Mouse (Mus musculus): Measurements from ENCODE around the gene Gm20388. TPM values are rescaled to one million over a fixed set of nuclear protein-coding genes. Genes with fewer than 3 reads are reported as not detected.
A peak's percentile ranks its signal among the peaks of the same experiment; 100 is the strongest.

The Gm20388 gene
- polyA plus RNA-seq, 1 experiment from 2014 or later = not detected

- Histone ChIP-seq H3K4me2 (no peak overlapping the region), H3K27ac (ENCODE audit: low read depth, low read length) (no peak overlapping the region), H3K4me3 (ENCODE audit: low read depth, low read length) (no peak overlapping the region), H3K27me3 (ENCODE audit: control insufficient read depth, insufficient read depth, low read length) (no peaks in the 10 kb centered on the region), H3K9me3 (ENCODE audit: control insufficient read depth, low read length) (no peaks in the 10 kb centered on the region), H3K4me1 (ENCODE audit: control insufficient read depth, insufficient read depth, low read length) (peaks cover 20% of the 10 kb centered on the region), H3K9ac (ENCODE audit: low read length) (no peak overlapping the region), H3K36me3 (ENCODE audit: control insufficient read depth, insufficient read depth, low read length) (no peaks in the 10 kb centered on the region)
- DNase-seq (ENCODE audit: low spot score, missing footprints) (no peak), ATAC-seq (ENCODE audit: low FRiP score) (no peak)
- 41% methylated on average over 4 of the region's 4 CpGs for WGBS
These were observed 2057.3 kb downstream of the Gm20388 start for GRCm38 (mm10) chr8:121967977-121968376.

GRCm38 (mm10) chr8:121968542-121968941 is 2057.9 kb downstream of the Gm20388 start:
- Histone ChIP-seq H3K36me3 (ENCODE audit: control insufficient read depth, insufficient read depth, low read length) (no peaks in the 10 kb centered on the region), H3K4me3 (ENCODE audit: low read depth, low read length) (no peak overlapping the region), H3K27me3 (ENCODE audit: control insufficient read depth, insufficient read depth, low read length) (no peaks in the 10 kb centered on the region), H3K4me2 (no peak overlapping the region), H3K27ac (ENCODE audit: low read depth, low read length) (no peak overlapping the region), H3K4me1 (ENCODE audit: control insufficient read depth, insufficient read depth, low read length) (peaks cover 20% of the 10 kb centered on the region), H3K9me3 (ENCODE audit: control insufficient read depth, low read length) (no peaks in the 10 kb centered on the region), H3K9ac (ENCODE audit: low read length) (no peak overlapping the region)
- DNase-seq (ENCODE audit: low spot score, missing footprints) (no peak), ATAC-seq (ENCODE audit: low FRiP score) (no peak)
- WGBS = 91% methylated on average over 4 of the region's 4 CpGs

- no peak for ATAC-seq (ENCODE audit: low FRiP score)
- H3K27ac ChIP-seq (ENCODE audit: low read depth, low read length) = no peak overlapping the region
- H3K9me3 ChIP-seq (ENCODE audit: control insufficient read depth, low read length) = no peaks in the 10 kb centered on the region
- H3K4me3 ChIP-seq (ENCODE audit: low read depth, low read length) = no peak overlapping the region
- H3K4me1 ChIP-seq (ENCODE audit: control insufficient read depth, insufficient read depth, low read length) = peaks cover 20% of the 10 kb centered on the region
- H3K9ac ChIP-seq (ENCODE audit: low read length) = no peak overlapping the region
- WGBS = 88% methylated on average over 8 of the region's 8 CpGs
- no peak overlapping the region for H3K4me2 ChIP-seq
- no peaks in the 10 kb centered on the region for H3K27me3 ChIP-seq (ENCODE audit: control insufficient read depth, insufficient read depth, low read length)
- DNase-seq (ENCODE audit: low spot score, missing footprints) = no peak
- H3K36me3 ChIP-seq (ENCODE audit: control insufficient read depth, insufficient read depth, low read length) = peaks cover 3% of the 10 kb centered on the region
These were observed 2059.6 kb downstream of the Gm20388 start for GRCm38 (mm10) chr8:121970225-121970624.

- Histone ChIP-seq H3K27ac (ENCODE audit: low read depth, low read length) (no peak overlapping the region), H3K9me3 (ENCODE audit: control insufficient read depth, low read length) (no peaks in the 10 kb centered on the region), H3K4me2 (no peak overlapping the region), H3K36me3 (ENCODE audit: control insufficient read depth, insufficient read depth, low read length) (peaks cover 10% of the 10 kb centered on the region), H3K4me3 (ENCODE audit: low read depth, low read length) (no peak overlapping the region), H3K27me3 (ENCODE audit: control insufficient read depth, insufficient read depth, low read length) (no peaks in the 10 kb centered on the region), H3K9ac (ENCODE audit: low read length) (no peak overlapping the region), H3K4me1 (ENCODE audit: control insufficient read depth, insufficient read depth, low read length) (peaks cover 17% of the 10 kb centered on the region)
- no peak for ATAC-seq (ENCODE audit: low FRiP score)
- 76% methylated on average over 17 of the region's 17 CpGs for WGBS
- DNase-seq (ENCODE audit: low spot score, missing footprints) = no peak
These were observed 2060.9 kb downstream of the Gm20388 start for GRCm38 (mm10) chr8:121971488-121972058.

GRCm38 (mm10) chr8:121973906-121974305 is 2063.3 kb downstream of the Gm20388 start:
- Histone ChIP-seq H3K9me3 (ENCODE audit: control insufficient read depth, low read length) (no peaks in the 10 kb centered on the region), H3K27me3 (ENCODE audit: control insufficient read depth, insufficient read depth, low read length) (no peaks in the 10 kb centered on the region), H3K36me3 (ENCODE audit: control insufficient read depth, insufficient read depth, low read length) (peaks cover 12% of the 10 kb centered on the region), H3K4me3 (ENCODE audit: low read depth, low read length) (no peak overlapping the region), H3K4me1 (ENCODE audit: control insufficient read depth, insufficient read depth, low read length) (peaks cover 3% of the 10 kb centered on the region; the same call in 1 of the 2 replicates), H3K4me2 (no peak overlapping the region), H3K27ac (ENCODE audit: low read depth, low read length) (no peak overlapping the region), H3K9ac (ENCODE audit: low read length) (no peak overlapping the region)
- ATAC-seq (ENCODE audit: low FRiP score) (no peak), DNase-seq (ENCODE audit: low spot score, missing footprints) (no peak)
- WGBS = 94% methylated on average over 28 of the region's 28 CpGs

- Histone ChIP-seq H3K27ac (ENCODE audit: low read depth, low read length) (no peak overlapping the region), H3K4me3 (ENCODE audit: low read depth, low read length) (no peak overlapping the region)
- ATAC-seq (ENCODE audit: low FRiP score) = no peak
These were observed 2067.4 kb downstream of the Gm20388 start for GRCm38 (mm10) chr8:121977819-121978590.

GRCm38 (mm10) chr8:121978670-121979069 is 2068.0 kb downstream of the Gm20388 start:
- DNase-seq (ENCODE audit: low spot score, missing footprints) (no peak), ATAC-seq (ENCODE audit: low FRiP score) (no peak)
- H3K9me3 ChIP-seq (ENCODE audit: control insufficient read depth, low read length) = no peaks in the 10 kb centered on the region
- no peaks in the 10 kb centered on the region for H3K27me3 ChIP-seq (ENCODE audit: control insufficient read depth, insufficient read depth, low read length)
- no peak overlapping the region for H3K9ac ChIP-seq (ENCODE audit: low read length)
- peaks cover 15% of the 10 kb centered on the region for H3K36me3 ChIP-seq (ENCODE audit: control insufficient read depth, insufficient read depth, low read length)
- 96% methylated on average over 13 of the region's 13 CpGs for WGBS
- H3K27ac ChIP-seq (ENCODE audit: low read depth, low read length) = no peak overlapping the region
- H3K4me3 ChIP-seq (ENCODE audit: low read depth, low read length) = no peak overlapping the region
- no peaks in the 10 kb centered on the region for H3K4me1 ChIP-seq (ENCODE audit: control insufficient read depth, insufficient read depth, low read length)
- no peak overlapping the region for H3K4me2 ChIP-seq

More at GRCm38 (mm10) chr8:121977819-121978590, 2067.4 kb downstream of the Gm20388 start:
- H3K4me1 ChIP-seq (ENCODE audit: control insufficient read depth, insufficient read depth, low read length) = no peaks in the 10 kb centered on the region
- DNase-seq (ENCODE audit: low spot score, missing footprints) = peak; percentile 89
- 72% methylated on average over 8 of the region's 8 CpGs for WGBS
- no peak overlapping the region for H3K9ac ChIP-seq (ENCODE audit: low read length)
- no peaks in the 10 kb centered on the region for H3K27me3 ChIP-seq (ENCODE audit: control insufficient read depth, insufficient read depth, low read length)
- H3K4me2 ChIP-seq = no peak overlapping the region
- no peaks in the 10 kb centered on the region for H3K9me3 ChIP-seq (ENCODE audit: control insufficient read depth, low read length)
- peaks cover 15% of the 10 kb centered on the region for H3K36me3 ChIP-seq (ENCODE audit: control insufficient read depth, insufficient read depth, low read length)

- peaks cover 8% of the 10 kb centered on the region; the same call in 1 of the 2 replicates for H3K36me3 ChIP-seq (ENCODE audit: control insufficient read depth, insufficient read depth, low read length)
- no peak overlapping the region for H3K4me2 ChIP-seq
- H3K9me3 ChIP-seq (ENCODE audit: control insufficient read depth, low read length) = no peaks in the 10 kb centered on the region
- no peak overlapping the region for H3K9ac ChIP-seq (ENCODE audit: low read length)
- ATAC-seq (ENCODE audit: low FRiP score) = no peak
- H3K27ac ChIP-seq (ENCODE audit: low read depth, low read length) = no peak overlapping the region
- no peaks in the 10 kb centered on the region for H3K4me1 ChIP-seq (ENCODE audit: control insufficient read depth, insufficient read depth, low read length)
- H3K27me3 ChIP-seq (ENCODE audit: control insufficient read depth, insufficient read depth, low read length) = no peaks in the 10 kb centered on the region
- no peak overlapping the region for H3K4me3 ChIP-seq (ENCODE audit: low read depth, low read length)
- 92% methylated on average over 11 of the region's 11 CpGs for WGBS
- DNase-seq (ENCODE audit: low spot score, missing footprints) = no peak
These were observed 2070.3 kb downstream of the Gm20388 start for GRCm38 (mm10) chr8:121980792-121981519.

- Histone ChIP-seq H3K4me3 (ENCODE audit: low read depth, low read length) (no peak overlapping the region), H3K4me2 (no peak overlapping the region), H3K4me1 (ENCODE audit: control insufficient read depth, insufficient read depth, low read length) (no peaks in the 10 kb centered on the region), H3K27me3 (ENCODE audit: control insufficient read depth, insufficient read depth, low read length) (no peaks in the 10 kb centered on the region), H3K9me3 (ENCODE audit: control insufficient read depth, low read length) (no peaks in the 10 kb centered on the region), H3K9ac (ENCODE audit: low read length) (no peak overlapping the region), H3K36me3 (ENCODE audit: control insufficient read depth, insufficient read depth, low read length) (peaks cover 5% of the 10 kb centered on the region; the same call in 1 of the 2 replicates), H3K27ac (ENCODE audit: low read depth, low read length) (no peak overlapping the region)
- DNase-seq (ENCODE audit: low spot score, missing footprints) = no peak
- no peak for ATAC-seq (ENCODE audit: low FRiP score)
- 93% methylated on average over 7 of the region's 7 CpGs for WGBS
These were observed 2070.9 kb downstream of the Gm20388 start for GRCm38 (mm10) chr8:121981520-121981895.

All from midbrain, embryonic 11.5 days (tissue).